Mouse (Mus musculus) cerebellum, postnatal 25 days (tissue): ENCODE results near the gene Ppara.

Source experiments
- DNase-seq, 2 experiments: peaks; one replicate each; pipeline ENCODE4 v3.0.0; 2021; ENCODE audit warnings: mixed read lengths in 2 of 2

Gene Ppara

GRCm38 (mm10) chr15:85809091-85809490 lies 74.3 kb downstream of the Ppara start:
- DNase-seq: peak in 1 of 2 experiments; percentile 39

- no peak for DNase-seq
Measured at GRCm38 (mm10) chr15:85810462-85810805, 75.7 kb downstream of the Ppara start.

GRCm38 (mm10) chr15:85810806-85811521 lies 76.2 kb downstream of the Ppara start:
- peak; percentile 89 to 90 for DNase-seq

- DNase-seq: peak; percentile 100
Measured at GRCm38 (mm10) chr15:85811535-85812277, 76.9 kb downstream of the Ppara start, which contains the start of gene Cdpf1. TSS of gene Cdpf1 (minus strand) at chr15:85811697.

GRCm38 (mm10) chr15:85813428-85813827 lies 78.6 kb downstream of the Ppara start:
- DNase-seq: no peak

- peak; percentile 69 to 72 for DNase-seq
Measured at GRCm38 (mm10) chr15:85821203-85822010, 86.6 kb downstream of the Ppara start, which contains the start of gene Pkdrej. TSS of gene Pkdrej (minus strand) at chr15:85821734.

GRCm38 (mm10) chr15:85822011-85822359 lies 87.2 kb downstream of the Ppara start:
- DNase-seq: peak in 1 of 2 experiments; percentile 33

- no peak for DNase-seq
Measured at GRCm38 (mm10) chr15:85826676-85827075, 91.9 kb downstream of the Ppara start.

GRCm38 (mm10) chr15:85828071-85828470 lies 93.3 kb downstream of the Ppara start:
- no peak for DNase-seq

GRCm38 (mm10) chr15:85829470-85829869 lies 94.7 kb downstream of the Ppara start:
- DNase-seq: no peak

GRCm38 (mm10) chr15:85831954-85832590 lies 97.3 kb downstream of the Ppara start, which contains the start of gene Ttc38:
TSS of gene Ttc38 (plus strand) at chr15:85832306.
- peak; percentile 89 to 91 for DNase-seq

GRCm38 (mm10) chr15:85832599-85832998 lies 97.8 kb downstream of the Ppara start:
- DNase-seq: no peak

GRCm38 (mm10) chr15:85835335-85835734 lies 100.6 kb downstream of the Ppara start:
- no peak for DNase-seq

GRCm38 (mm10) chr15:85836887-85837286 lies 102.1 kb downstream of the Ppara start:
- DNase-seq: no peak

- peak in 1 of 2 experiments; percentile 37 for DNase-seq
Measured at GRCm38 (mm10) chr15:85840983-85841382, 106.2 kb downstream of the Ppara start.

- no peak for DNase-seq
Measured at GRCm38 (mm10) chr15:85841796-85842360, 107.1 kb downstream of the Ppara start.

GRCm38 (mm10) chr15:85845071-85845470 lies 110.3 kb downstream of the Ppara start:
- peak; percentile 74 to 81 for DNase-seq

GRCm38 (mm10) chr15:85851656-85852392 lies 117.0 kb downstream of the Ppara start:
- peak; percentile 53 to 58 for DNase-seq
